Mouse (Mus musculus) adrenal gland, adult 8-10 months (tissue): ENCODE data around the gene Ngef. TPM values are rescaled to one million over a fixed set of nuclear protein-coding genes. Genes with fewer than 3 reads are reported as not detected.

Experiments
- DNase-seq: peaks from one replicate; pipeline ENCODE4 v3.0.0; 2022
- total RNA-seq, 4 experiments: library from RNA; stranded (reverse); gene quantifications; 2 replicates each; pipeline ENCODE4 v1.2.4; 2022

Gene Ngef
- total RNA-seq, 4 experiments from 2014 or later, result 0.20 to 0.95 (median 0.52) TPM

DNA sequence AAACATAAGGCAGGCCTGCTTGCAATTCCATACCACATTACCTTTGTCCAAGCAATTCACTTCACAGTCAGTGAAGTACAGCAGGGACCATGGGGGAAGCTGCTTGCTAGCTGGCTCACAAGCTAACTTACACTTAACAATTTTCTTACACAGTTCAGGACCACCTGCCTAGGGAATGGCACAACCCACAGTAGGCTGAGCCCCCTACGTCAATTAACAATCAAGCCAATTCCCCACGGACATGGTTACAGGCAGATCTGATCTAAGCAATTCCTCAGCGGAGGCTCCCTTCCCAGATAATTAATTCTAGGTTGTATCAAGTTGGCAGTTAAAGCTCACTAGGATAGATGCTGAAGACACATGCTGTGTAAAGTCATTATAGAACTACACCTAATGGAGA is 10.7 kb downstream of the Ngef start:
- no peak for DNase-seq

- DNase-seq, result no peak
These were observed 20.1 kb downstream of the Ngef start for GRCm38 (mm10) chr1:87553586-87553985.

GRCm38 (mm10) chr1:87551008-87551407 is 22.7 kb downstream of the Ngef start:
- peak; percentile 30 for DNase-seq

- peak; percentile 21 for DNase-seq
These were observed 32.1 kb downstream of the Ngef start for GRCm38 (mm10) chr1:87541614-87542013.

DNA sequence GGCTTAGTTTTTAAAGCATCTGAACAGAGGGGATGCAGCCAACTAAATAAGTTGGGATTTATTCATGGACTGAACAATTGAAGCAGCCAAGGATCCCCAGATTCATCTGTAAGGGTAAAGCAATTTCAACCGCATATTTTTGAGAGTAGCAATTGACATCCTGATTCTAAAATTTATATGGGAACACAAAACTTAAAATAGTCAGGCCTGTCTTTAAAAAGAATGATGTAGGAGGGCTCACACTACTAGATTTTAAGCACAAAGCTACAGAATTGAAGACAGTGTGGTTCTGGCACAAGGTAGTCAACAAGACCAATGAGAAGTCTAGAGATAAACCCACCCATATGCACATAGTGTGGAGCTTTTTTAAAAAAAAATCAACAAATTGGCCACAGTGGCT is 36.7 kb downstream of the Ngef start:
- DNase-seq, result no peak

DNA sequence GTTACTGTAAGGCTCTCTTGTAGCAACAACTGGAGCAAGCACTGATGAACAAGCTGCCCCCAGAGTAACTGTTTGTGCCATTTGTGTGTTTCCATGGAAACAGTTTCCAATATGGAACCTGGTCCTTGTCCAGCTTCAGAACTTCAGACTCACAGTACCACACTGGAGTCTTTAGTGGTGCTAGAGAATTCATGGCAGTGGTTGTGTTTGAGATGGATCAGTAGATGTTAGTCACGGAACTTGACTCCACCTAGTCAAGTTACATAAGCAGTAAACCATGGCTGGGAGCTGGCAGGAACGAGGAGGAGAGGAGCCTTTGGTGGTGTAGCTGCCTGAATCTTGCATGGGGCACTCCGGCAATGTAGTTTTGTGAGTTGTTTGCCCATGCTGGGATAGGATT is 39.6 kb downstream of the Ngef start:
- DNase-seq, result no peak

GRCm38 (mm10) chr1:87532346-87532745 is 41.3 kb downstream of the Ngef start:
- DNase-seq, result no peak

GRCm38 (mm10) chr1:87527191-87527590 is 46.5 kb downstream of the Ngef start:
- no peak for DNase-seq

GRCm38 (mm10) chr1:87525041-87525440 is 48.6 kb downstream of the Ngef start:
- DNase-seq, result no peak

- peak; percentile 9 for DNase-seq
These were observed 52.1 kb downstream of the Ngef start for GRCm38 (mm10) chr1:87521523-87521922.

DNA sequence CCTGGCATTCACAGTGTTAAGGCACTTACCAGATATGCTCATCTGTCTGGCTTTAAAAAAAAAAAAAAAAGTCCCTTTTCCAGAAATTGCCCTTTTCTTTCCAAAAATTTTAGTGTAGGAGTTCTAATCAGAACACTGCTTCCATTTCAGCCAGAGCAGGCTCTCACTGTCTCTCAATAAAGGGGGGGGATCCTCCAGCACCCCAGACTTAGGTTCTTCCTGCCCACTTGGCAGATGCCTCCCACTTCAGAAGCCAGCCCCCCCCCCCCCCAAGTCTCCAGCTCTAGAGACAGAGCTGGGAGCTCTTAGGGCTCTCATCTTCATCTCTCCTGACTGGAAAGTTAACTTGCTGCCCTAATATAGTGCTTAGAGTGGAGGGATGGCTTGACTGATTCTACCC is 53.2 kb downstream of the Ngef start:
- DNase-seq, result no peak

- no peak for DNase-seq
These were observed 62.8 kb downstream of the Ngef start for GRCm38 (mm10) chr1:87510845-87511244.

DNA sequence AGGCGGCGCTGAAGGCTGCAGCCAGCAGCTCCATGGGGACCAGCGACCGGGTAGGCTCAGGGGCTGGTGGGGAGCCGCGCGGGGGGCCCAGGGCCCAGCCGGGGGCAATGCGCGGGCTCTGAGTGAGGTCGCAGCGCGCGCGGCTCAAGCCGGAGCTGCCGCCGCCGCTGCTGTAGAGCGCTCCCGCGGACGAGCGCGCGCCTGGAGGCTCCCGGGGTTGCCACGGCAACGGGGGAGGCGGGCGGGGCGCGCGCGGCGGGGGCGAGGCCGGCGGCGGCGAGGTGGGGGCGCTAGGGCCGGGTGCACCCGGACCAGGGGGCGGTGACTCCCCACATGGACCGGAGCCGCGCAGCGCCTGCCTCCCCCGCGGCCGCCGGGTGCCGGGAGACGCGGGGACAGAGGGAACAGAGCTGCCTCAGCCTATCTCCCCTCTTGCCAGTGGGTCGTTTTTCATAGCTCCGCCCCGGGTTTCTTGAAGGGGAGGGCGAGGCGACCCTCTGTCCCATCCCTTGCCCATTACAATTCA is 63.4 kb downstream of the Ngef start:
- no peak for DNase-seq

DNA sequence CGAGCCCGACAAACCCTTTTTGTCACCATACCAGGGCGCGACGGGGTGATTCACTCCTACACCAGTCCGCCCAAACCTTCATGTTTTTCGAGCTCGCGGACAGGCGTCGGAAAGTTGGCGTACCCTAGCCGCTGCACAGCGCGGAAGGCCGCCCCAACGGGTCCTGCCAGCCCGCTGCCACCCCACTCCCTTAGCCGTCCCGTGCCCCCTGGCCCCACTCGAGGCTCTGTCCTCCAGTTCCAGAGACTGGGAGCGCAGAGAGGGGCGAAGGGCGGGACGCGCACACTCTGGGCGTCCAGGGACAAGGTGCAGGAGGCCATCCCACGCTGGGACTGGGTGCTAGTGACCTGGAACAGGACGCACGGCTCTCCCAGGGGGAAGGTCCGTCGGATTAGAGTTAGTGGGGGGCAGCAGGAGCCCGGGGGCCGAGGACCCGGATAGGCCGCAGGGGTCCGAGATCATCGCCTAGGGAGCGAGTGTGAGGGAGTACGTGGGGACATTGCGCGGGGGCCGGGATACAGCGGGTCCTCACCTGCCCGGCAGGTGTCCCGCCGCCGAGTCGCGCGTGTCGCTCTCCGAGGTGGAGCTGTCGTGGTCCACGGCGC is 64.0 kb downstream of the Ngef start, which contains the start of gene Neu2:
TSS of gene Neu2 (plus strand) at position 329 of the 605 bp plus-strand sequence.
- DNase-seq, result no peak

GRCm38 (mm10) chr1:87508591-87509560 is 64.8 kb downstream of the Ngef start:
- no peak for DNase-seq

DNA sequence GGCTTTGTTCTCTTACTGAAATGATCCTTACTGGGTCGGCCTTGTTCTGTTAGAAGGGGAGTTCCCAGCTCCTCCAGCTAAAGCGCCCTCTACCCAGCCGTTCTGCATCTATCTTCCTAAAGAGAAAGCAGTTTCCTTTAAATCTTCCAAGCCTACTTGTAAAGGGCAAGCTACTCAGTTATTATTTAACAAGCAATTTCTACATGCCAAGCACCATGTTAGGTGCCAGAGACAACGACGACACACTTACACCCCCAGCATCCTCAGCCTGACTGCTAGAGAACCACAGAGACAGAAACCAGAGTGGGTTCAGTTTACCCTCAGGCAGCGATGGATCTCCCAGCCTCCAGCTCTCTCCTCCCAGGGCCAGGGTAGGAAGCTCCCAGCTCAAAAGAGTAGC is 65.8 kb downstream of the Ngef start:
- DNase-seq, result no peak

DNA sequence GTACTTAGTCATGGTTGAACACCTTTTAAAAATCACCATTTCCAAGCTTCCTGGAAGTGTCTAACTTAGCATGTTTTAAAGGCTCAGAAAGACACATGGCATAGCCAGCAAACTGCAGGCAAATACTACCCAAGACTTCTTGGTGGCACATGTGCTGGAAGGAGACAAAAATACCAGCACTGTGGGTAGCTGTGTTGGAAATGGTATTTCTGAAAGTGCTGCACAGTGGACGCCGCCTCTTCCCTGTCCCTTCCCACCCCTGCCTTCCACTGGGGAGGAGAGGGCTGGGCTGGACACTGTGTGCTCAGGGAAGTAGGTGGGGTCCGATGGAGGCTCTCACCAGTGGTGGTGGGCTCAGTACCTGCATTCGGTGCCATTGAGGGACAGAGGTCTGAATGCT is 68.1 kb downstream of the Ngef start:
- no peak for DNase-seq

DNA sequence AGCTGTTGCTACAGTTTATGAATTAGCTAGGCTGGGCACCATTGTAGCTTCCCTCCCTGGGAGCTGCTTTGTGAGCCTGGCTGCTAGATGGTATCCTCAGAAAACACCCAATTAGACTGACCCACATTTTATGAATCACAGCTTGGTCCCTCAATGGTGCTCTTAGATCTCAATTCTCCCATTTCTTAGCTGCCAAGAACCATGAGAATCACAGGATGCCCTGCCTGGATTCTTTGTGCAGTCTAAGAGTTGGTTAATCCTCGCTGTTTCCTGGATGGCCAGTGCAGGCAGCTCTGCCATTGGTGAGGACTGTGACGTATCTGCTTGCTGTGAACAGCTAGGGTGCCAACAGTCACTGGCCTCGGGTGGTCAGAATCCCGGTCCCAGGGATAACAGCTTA is 80.1 kb downstream of the Ngef start:
- DNase-seq, result no peak

DNA sequence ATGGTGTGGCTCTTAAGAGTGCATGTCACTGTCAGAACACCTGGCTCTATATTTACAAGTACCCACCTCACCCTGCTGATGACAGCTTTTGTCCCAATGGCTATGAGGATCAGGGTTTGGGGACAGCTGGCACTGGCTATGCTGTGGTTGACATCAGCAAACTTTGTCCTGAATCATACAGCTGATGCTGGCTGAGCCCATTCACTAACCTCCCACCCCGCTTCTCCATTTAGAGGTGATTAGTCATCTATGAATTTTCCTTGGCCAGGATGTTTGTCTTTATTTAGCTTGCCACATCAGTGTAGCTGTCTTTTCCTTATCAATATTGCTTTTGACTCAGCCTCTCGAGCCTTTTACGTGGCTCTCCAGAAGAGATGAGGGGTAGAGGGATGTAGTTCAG is 81.4 kb downstream of the Ngef start:
- DNase-seq, result no peak

GRCm38 (mm10) chr1:87486386-87486785 is 87.3 kb downstream of the Ngef start:
- no peak for DNase-seq

DNA sequence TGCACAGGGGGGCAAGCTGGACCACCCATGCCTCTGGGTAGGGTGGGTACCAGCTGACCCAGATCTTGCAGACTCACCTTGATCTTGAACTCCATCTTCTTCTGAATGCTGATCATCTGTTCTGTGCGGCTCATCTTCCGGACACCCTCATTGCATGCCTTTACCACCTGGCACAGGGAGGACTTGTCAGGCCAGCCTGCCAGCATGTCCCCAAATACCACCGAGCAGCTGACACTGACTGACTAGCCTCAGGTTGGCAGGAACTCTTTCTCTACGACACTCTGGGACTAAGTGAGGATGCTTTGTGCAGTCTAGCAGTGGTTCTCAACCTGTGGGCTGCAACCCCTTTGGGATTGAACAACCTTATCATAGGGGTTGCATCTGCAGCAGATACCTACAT is 91.1 kb downstream of the Ngef start:
- no peak for DNase-seq

DNA sequence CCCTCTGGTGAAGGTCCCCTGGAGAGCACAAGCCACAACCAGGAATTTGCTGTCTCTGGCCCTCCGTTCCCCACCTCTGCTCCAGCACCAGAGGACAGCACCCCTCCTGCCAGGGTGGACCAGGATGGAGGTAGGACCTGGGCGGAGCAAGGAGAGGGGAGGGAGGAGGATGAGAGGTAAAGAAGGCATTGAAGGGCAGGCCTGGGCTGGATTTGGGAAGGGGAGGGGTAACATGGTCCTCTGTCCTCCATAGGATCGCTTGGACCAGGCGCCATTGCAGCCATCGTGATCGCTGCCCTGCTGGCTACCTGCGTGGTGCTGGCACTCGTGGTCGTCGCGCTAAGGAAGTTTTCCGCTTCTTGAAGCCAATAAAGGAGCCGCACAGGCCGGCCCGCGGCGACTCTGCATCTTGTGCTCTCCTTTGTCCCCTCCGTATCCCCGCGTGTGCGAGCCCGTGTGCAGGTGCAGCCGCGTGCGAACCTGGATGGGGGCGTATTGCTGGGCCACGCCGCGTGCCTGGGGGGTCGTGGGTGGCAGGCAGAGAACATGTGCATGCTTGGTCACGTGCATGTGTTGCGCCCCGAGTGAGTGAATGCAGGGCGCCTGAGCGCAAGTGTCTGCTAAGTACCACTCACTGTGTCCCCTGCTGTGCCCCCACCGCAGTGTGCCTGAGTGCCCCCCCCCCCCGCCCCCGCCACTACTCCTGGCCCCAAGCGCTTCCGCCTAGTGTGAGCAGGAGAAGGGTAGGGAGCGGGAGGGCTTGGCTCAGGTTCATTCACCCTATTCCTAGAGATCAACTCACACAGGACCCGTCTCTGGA is 98.4 kb downstream of the Ngef start:
- no peak for DNase-seq

GRCm38 (mm10) chr1:87472576-87472975 is 101.1 kb downstream of the Ngef start:
- DNase-seq, result no peak
